Mouse (Mus musculus): Measurements from ENCODE around the gene Gnmt.

DNA sequence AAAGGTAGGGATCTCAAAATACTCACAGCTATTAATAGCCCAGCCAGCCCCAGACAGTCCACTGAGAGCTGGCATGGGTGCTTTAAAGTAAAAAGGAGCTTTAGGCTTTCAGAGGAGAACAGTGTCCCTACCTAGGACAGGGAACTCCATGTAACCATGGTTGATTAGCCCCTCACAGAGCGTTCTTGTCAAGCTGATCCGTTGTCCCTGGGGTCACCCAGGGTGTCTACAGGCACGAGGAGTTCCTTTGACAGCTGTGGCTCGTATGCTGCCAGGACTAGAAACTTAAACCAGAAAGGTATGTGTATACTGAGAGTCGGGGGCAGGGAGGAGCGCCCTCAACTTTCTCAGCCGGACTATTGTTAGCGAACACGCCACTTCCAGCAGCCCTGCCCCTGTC is 50.1 kb downstream of the Gnmt start:
- TF ChIP-seq FLI1 (IDR thresholded peaks at IDR 0.05; ENCODE audit: low read length) (no peak), GATA1 (IDR thresholded peaks at IDR 0.05; ENCODE audit: borderline replicate concordance, low read length) (no peak)
